Comparison of ENCODE assay signal across 9 mouse cellular contexts in genomic region chr2:118730622-118730915, GRCm38 (mm10). TPM values are rescaled to one million over a fixed set of nuclear protein-coding genes. Genes with fewer than 3 reads are reported as not detected.
A peak's percentile ranks its signal among the peaks of the same experiment; 100 is the strongest.
DNase-seq lines count a peak whose midpoint lies in the region; ATAC-seq and TF ChIP-seq lines count a peak whose summit lies in the region.
"Had no signal": no experiment of that assay in that cellular context is flagged by ENCODE, and none has a peak within 500 bp of the region (broad histone marks: within the 10 kb centered on the region; RNA-seq: fewer than 3 reads in every experiment).

No protein-coding gene starts in this region.

- peaks cover 30% of the 10 kb centered on the region; the same call in 1 of the 2 replicates for H3K27me3 ChIP-seq in lung, embryonic 15.5 days

- no peak overlapping the region for H3K4me3 ChIP-seq in bone marrow macrophage, adult 2 months (ENCODE audit: insufficient read depth, low read length)
- no peak overlapping the region for H3K4me3 ChIP-seq in lung, embryonic 15.5 days
- H3K4me3 ChIP-seq: erythroblast, embryonic 14.5 days had no signal

- TF ChIP-seq CTCF in bone marrow macrophage, adult 2 months (IDR thresholded peaks at IDR 0.05; ENCODE audit: low read depth, low read length): peak; percentile 82

- 6% methylated on average over 3 of the region's 3 CpGs for WGBS in lung, embryonic 15.5 days

- peaks cover 29% of the 10 kb centered on the region for H3K4me1 ChIP-seq in bone marrow macrophage, adult 2 months (ENCODE audit: control insufficient read depth, insufficient read depth, low read length)
- H3K4me1 ChIP-seq in lung, embryonic 15.5 days: peaks cover 29% of the 10 kb centered on the region

- H3K9ac ChIP-seq in lung, embryonic 15.5 days: no peak overlapping the region

- H3K27ac ChIP-seq in bone marrow macrophage, adult 2 months (ENCODE audit: insufficient read depth, low read depth, low read length): no peak overlapping the region
- no peak overlapping the region for H3K27ac ChIP-seq in lung, embryonic 15.5 days

- H3K9me3 ChIP-seq in lung, embryonic 15.5 days: no peaks in the 10 kb centered on the region

- peak; percentile 57 for DNase-seq in urinary bladder, adult 2 months (ENCODE audit: low spot score)
- no peak for DNase-seq in urinary bladder, adult 18-20 months (ENCODE audit: low spot score in 2 of 2)
- peak; percentile 60 to 73 for DNase-seq in gastrocnemius, postnatal 4 days (ENCODE audit: low spot score in 2 of 2)
- DNase-seq in kidney, postnatal 10 days: peak; percentile 92
- peak; percentile 75 for DNase-seq in right cerebral cortex, postnatal 25 days
- DNase-seq in c-Kit-positive CD71-positive TER-119-positive erythroid progenitor cells, embryonic 14.5 days (ENCODE audit: low spot score): no peak

- peak; percentile 21; the same call in 1 of the 2 replicates for ATAC-seq in lung, embryonic 15.5 days (ENCODE audit: borderline replicate concordance, extremely low read depth, low FRiP score, low TSS enrichment)

- no peak for TF ChIP-seq POLR2A in bone marrow macrophage, adult 2 months (IDR thresholded peaks at IDR 0.05; ENCODE audit: borderline replicate concordance, low read depth, low read length)

- no peak overlapping the region for H3K4me2 ChIP-seq in lung, embryonic 15.5 days

- H3K36me3 ChIP-seq in lung, embryonic 15.5 days: no peaks in the 10 kb centered on the region

RNA-seq across cellular contexts. Expression of gene Plcb2, which starts 2.3 kb away (rescaled TPM):
- polyA plus RNA-seq in urinary bladder, adult 2 months (2012; rRNA removed): 2.6 and 3.0 TPM in 2 replicates
- 41.1 and 53.8 TPM in 2 replicates for polyA plus RNA-seq in bone marrow macrophage, adult 2 months (2012; ENCODE audit: insufficient read depth, insufficient read length, missing spikeins)
- 1 to 10 TPM; 1.1 to 1.3 TPM for total RNA-seq in gastrocnemius, postnatal 4 days (2021)
- 1.5 and 2.5 TPM in 2 replicates for polyA plus RNA-seq in lung, embryonic 15.5 days (2015; fragmentation: Nextera tagmentation; extraction: Ambion mirVana)

RNA-seq across cellular contexts. Expression of gene Inafm2, which starts 15.0 kb away (rescaled TPM):
- 35.9 and 38.5 TPM in 2 replicates for polyA plus RNA-seq in urinary bladder, adult 2 months (2012; rRNA removed)
- polyA plus RNA-seq in bone marrow macrophage, adult 2 months (2012; ENCODE audit: insufficient read depth, insufficient read length, missing spikeins): 11.3 and 11.6 TPM in 2 replicates
- 10 to 100 TPM in 1 of 2 experiments, 1 to 10 TPM in 1; 9.5 to 11.5 TPM for total RNA-seq in gastrocnemius, postnatal 4 days (2021)
- 18.3 and 18.4 TPM in 2 replicates for polyA plus RNA-seq in lung, embryonic 15.5 days (2015; fragmentation: Nextera tagmentation; extraction: Ambion mirVana)

RNA-seq across cellular contexts. Expression of gene Ankrd63, which starts 26.8 kb away (rescaled TPM):
- 0.69 and 0.93 TPM in 2 replicates for polyA plus RNA-seq in urinary bladder, adult 2 months (2012; rRNA removed)
- polyA plus RNA-seq in bone marrow macrophage, adult 2 months (2012; ENCODE audit: insufficient read depth, insufficient read length, missing spikeins): not detected in 2 replicates
- under 1 TPM in 1 of 2 experiments, not detected in 1; 0.08 TPM for total RNA-seq in gastrocnemius, postnatal 4 days (2021)
- polyA plus RNA-seq in lung, embryonic 15.5 days (2015; fragmentation: Nextera tagmentation; extraction: Ambion mirVana): 0.10 and 0.12 TPM in 2 replicates
- polyA plus RNA-seq: erythroblast, embryonic 14.5 days had no signal

RNA-seq across cellular contexts. Expression of gene Ccdc9b, which starts 31.9 kb away (rescaled TPM):
- polyA plus RNA-seq in urinary bladder, adult 2 months (2012; rRNA removed): 19.3 and 23.1 TPM in 2 replicates
- polyA plus RNA-seq in bone marrow macrophage, adult 2 months (2012; ENCODE audit: insufficient read depth, insufficient read length, missing spikeins): 0.23 TPM in 1 of 2 replicates, not detected in the other
- total RNA-seq in gastrocnemius, postnatal 4 days (2021): 10 to 100 TPM; 11.0 to 12.8 TPM
- 0.98 and 1.2 TPM in 2 replicates for polyA plus RNA-seq in lung, embryonic 15.5 days (2015; fragmentation: Nextera tagmentation; extraction: Ambion mirVana)
- polyA plus RNA-seq: erythroblast, embryonic 14.5 days had no signal

RNA-seq across cellular contexts. Expression of gene Phgr1, which starts 42.0 kb away (rescaled TPM):
- polyA plus RNA-seq in urinary bladder, adult 2 months (2012; rRNA removed): 0.16 TPM in 1 of 2 replicates, not detected in the other
- not detected in 2 replicates for polyA plus RNA-seq in bone marrow macrophage, adult 2 months (2012; ENCODE audit: insufficient read depth, insufficient read length, missing spikeins)
- total RNA-seq in gastrocnemius, postnatal 4 days (2021): not detected
- polyA plus RNA-seq in lung, embryonic 15.5 days (2015; fragmentation: Nextera tagmentation; extraction: Ambion mirVana): not detected in 2 replicates
- polyA plus RNA-seq: erythroblast, embryonic 14.5 days had no signal

Comparison
In these comparisons a context has a peak if more than half of its experiments do, and no peak if none do; other contexts are left out.
1. DNase-seq: peak in urinary bladder, adult 2 months (single experiment), gastrocnemius, postnatal 4 days (2 of 2), kidney, postnatal 10 days (single experiment) and right cerebral cortex, postnatal 25 days (single experiment); none in urinary bladder, adult 18-20 months (0 of 2) and c-Kit-positive CD71-positive TER-119-positive erythroid progenitor cells, embryonic 14.5 days (single experiment).
2. RNA of gene Plcb2, which starts 2.3 kb away (polyA plus RNA-seq): 41.1 to 53.8 TPM in bone marrow macrophage, adult 2 months; 2.6 to 3.0 TPM in urinary bladder, adult 2 months and 1.5 to 2.5 TPM in lung, embryonic 15.5 days; every median in the first group is over 10 times any median in the second.